Mouse (Mus musculus) intestine, embryonic 14.5 days (tissue): ENCODE results near the gene Ccdc175. TPM values are rescaled to one million over a fixed set of nuclear protein-coding genes. Genes with fewer than 3 reads are reported as not detected.

ENCODE experiments used
- ATAC-seq: fragments of 200-750 bp; cut with Nextera tagmentation; replicated peaks from 2 replicates; pipeline ENCODE4 v1.8.0; 2017; ENCODE audit warnings: low read depth, moderate number of reproducible peaks, moderate TSS enrichment, moderate library complexity; ENCODE audit not compliant: low FRiP score, low TSS enrichment
- DNase-seq: peaks from one replicate; pipeline ENCODE4 v3.0.0-alpha.2; 2018; ENCODE audit warnings: low spot score
- H3K27ac ChIP-seq: fragments of 300-500 bp; sonication (generic); 2 replicates; pipeline ENCODE4 v1.5.1; 2014; ENCODE audit warnings: low read depth, mild to moderate bottlenecking, control low read depth
- H3K27me3 ChIP-seq: fragments of 300-500 bp; sonication (generic); replicated peaks from 2 replicates; pipeline ENCODE4 v1.6.1; 2014; ENCODE audit warnings: low read length, control low read depth; ENCODE audit not compliant: control insufficient read depth, insufficient read depth
- H3K36me3 ChIP-seq: fragments of 300-500 bp; sonication (generic); 2 replicates; pipeline ENCODE4 v1.6.1; 2014; ENCODE audit warnings: low read length, control low read depth; ENCODE audit not compliant: control insufficient read depth, insufficient read depth
- H3K4me1 ChIP-seq: fragments of 300-500 bp; sonication (generic); replicated peaks from 2 replicates; pipeline ENCODE4 v1.6.1; 2014; ENCODE audit warnings: low read length, control low read depth, mixed read lengths; ENCODE audit not compliant: control insufficient read depth, insufficient read depth
- H3K4me2 ChIP-seq: fragments of 300-500 bp; sonication (generic); 2 replicates; pipeline ENCODE4 v1.6.1; 2014; ENCODE audit warnings: low read length
- H3K4me3 ChIP-seq: fragments of 300-500 bp; sonication (generic); 2 replicates; pipeline ENCODE4 v1.5.1; 2014; ENCODE audit warnings: low read depth, low read length, control low read depth, mixed read lengths
- H3K9ac ChIP-seq: fragments of 300-500 bp; sonication (generic); 2 replicates; pipeline ENCODE4 v1.6.1; 2014; ENCODE audit warnings: mild to moderate bottlenecking, low read length
- H3K9me3 ChIP-seq: fragments of 300-500 bp; sonication (generic); 2 replicates; pipeline ENCODE4 v1.6.1; 2016; ENCODE audit warnings: low read length, control low read depth; ENCODE audit not compliant: control insufficient read depth
- WGBS: fragments of 180-500 bp; shearing (Covaris S2); extraction: QIAGEN DNeasy Blood & Tissue Kit; methylation state at CpG from one replicate; pipeline ENCODE4 v1.1.7; 2014; 5-methylcytosine and 5-hydroxymethylcytosine counted together
- polyA plus RNA-seq: library from polyadenylated mRNA; unstranded; fragments of >200 nt; fragmentation: Nextera tagmentation; extraction: Ambion mirVana; gene quantifications from 2 replicates; pipeline ENCODE4 v1.2.1, GENCODE M21; 2014

The Ccdc175 gene
- polyA plus RNA-seq, 1 experiment from 2014 or later: not detected

DNA sequence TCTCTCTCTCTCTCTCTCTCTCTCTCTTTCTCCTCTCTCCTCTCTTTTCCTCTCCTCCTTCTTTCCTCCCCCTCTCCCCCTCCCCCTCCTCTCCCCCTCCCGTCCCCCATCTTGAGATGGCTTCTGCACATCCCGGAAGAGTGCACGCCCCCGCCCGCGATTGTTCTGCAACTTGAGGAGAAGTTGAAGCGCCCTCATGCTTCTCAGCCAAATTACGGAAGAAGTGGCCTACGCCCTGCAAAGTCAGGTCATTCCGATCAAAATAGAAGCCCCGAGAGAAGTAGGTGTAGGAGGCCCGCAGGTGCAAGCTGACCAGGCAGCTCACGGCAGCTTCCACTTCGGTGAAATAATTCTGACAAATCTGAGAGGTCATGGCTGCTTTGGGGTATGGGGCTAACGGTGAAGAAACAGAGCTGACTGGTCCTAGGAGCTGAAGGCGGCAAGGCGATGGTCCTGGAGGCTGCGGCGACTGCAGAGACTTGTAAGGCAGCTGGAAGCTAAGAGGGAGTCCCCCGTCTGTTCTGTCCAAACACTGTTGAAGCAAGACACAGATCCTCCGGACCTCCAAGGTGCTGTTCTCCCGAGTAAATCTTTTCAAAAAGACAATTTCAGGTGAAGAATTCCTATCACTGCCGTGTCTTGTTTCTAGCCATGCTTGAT is 69.0 kb downstream of the Ccdc175 start:
- no peaks in the 10 kb centered on the region for H3K36me3 ChIP-seq
- no peak overlapping the region for H3K4me2 ChIP-seq
- H3K4me3 ChIP-seq: no peak overlapping the region
- H3K27ac ChIP-seq: no peak overlapping the region
- no peaks in the 10 kb centered on the region for H3K9me3 ChIP-seq
- no peaks in the 10 kb centered on the region for H3K27me3 ChIP-seq
- H3K9ac ChIP-seq: no peak overlapping the region
- 68% methylated on average over 23 of the region's 23 CpGs for WGBS
- H3K4me1 ChIP-seq: no peaks in the 10 kb centered on the region
- DNase-seq (no peak), ATAC-seq (no peak)

GRCm38 (mm10) chr12:72115126-72115525 is 69.7 kb downstream of the Ccdc175 start:
- Histone ChIP-seq H3K27ac (no peak overlapping the region), H3K4me1 (no peaks in the 10 kb centered on the region), H3K36me3 (no peaks in the 10 kb centered on the region), H3K4me3 (no peak overlapping the region), H3K27me3 (no peaks in the 10 kb centered on the region), H3K9me3 (no peaks in the 10 kb centered on the region), H3K4me2 (no peak overlapping the region), H3K9ac (no peak overlapping the region)
- no peak for ATAC-seq
- WGBS: 78% methylated on average over 6 of the region's 6 CpGs
- DNase-seq: no peak

DNA sequence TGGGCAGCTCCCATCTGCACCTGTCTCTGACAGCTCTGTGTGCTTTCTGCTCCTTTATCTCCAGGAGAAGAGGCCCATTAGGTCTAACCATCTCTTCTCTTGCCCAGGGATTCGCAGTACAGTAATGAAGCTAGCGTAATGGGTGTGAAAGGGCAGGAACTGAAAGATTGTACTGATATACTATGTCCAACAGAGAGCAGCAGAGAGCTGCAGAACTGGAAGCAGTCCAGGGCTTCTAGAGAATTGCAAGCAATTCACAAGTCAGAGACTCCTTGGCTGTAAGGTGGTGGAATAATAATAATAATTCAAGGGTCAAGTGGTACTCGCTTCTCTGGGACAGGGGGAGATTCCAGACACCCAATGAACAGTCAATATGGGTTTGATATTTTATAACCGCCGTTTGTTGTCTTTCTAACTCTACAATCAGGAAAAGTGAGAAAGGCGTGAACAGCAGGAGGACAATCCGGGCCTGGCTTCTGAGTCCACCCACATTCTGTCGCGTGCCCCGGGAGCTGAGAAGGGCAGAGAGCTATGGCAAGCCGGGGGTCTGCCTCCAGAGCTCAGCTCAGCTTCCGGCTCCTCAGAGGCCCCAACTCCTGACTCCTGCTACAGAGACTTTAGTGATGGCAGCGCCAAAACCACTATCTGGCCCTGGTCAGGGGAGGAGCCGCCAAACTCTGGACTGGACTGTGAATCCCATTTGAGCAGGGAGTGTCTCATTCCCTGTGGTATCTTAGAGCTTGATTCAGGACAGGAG is 80.1 kb downstream of the Ccdc175 start:
- Histone ChIP-seq H3K4me1 (no peaks in the 10 kb centered on the region), H3K27me3 (no peaks in the 10 kb centered on the region), H3K9me3 (no peaks in the 10 kb centered on the region), H3K4me2 (no peak overlapping the region), H3K9ac (no peak overlapping the region), H3K36me3 (peaks cover 19% of the 10 kb centered on the region), H3K4me3 (no peak overlapping the region), H3K27ac (no peak overlapping the region)
- DNase-seq (peak; percentile 76), ATAC-seq (0 out of 2 replicates have a peak, but pooled peaks have one; percentile 47)
- 32% methylated on average over 14 of the region's 14 CpGs for WGBS

DNA sequence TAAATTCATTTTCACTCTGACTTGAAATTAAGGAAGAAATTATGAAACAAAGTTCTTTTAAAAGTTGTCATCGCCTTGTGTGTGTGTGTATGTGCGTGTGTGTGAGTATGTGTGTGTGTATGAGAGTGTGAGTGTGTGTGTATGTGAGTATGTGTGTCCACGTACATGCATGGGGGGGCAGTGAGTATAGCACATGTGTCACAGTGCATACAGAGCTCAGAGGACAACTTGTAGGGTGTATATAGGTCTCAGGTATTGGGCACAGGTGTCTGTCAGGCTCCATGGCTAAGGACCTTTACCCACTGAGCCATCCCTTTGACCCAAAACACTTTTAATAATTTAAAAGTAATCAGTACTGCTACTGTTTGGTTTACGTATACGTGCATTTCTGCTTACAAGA is 80.8 kb downstream of the Ccdc175 start:
- Histone ChIP-seq H3K4me1 (no peaks in the 10 kb centered on the region), H3K4me3 (no peak overlapping the region), H3K4me2 (no peak overlapping the region), H3K9me3 (no peaks in the 10 kb centered on the region), H3K9ac (no peak overlapping the region), H3K27me3 (no peaks in the 10 kb centered on the region), H3K36me3 (peaks cover 26% of the 10 kb centered on the region), H3K27ac (no peak overlapping the region)
- ATAC-seq: 0 out of 2 replicates have a peak, but pooled peaks have one; percentile 43
- DNase-seq: no peak
- 82% methylated on average over 5 of the region's 5 CpGs for WGBS

- no peak for DNase-seq
- Histone ChIP-seq H3K4me2 (no peak overlapping the region), H3K4me1 (no peaks in the 10 kb centered on the region), H3K9me3 (no peaks in the 10 kb centered on the region), H3K9ac (no peak overlapping the region), H3K36me3 (peaks cover 31% of the 10 kb centered on the region), H3K27ac (no peak overlapping the region), H3K27me3 (no peaks in the 10 kb centered on the region), H3K4me3 (no peak overlapping the region)
- ATAC-seq: no peak
- WGBS: 86% methylated on average over 6 of the region's 6 CpGs
These were observed 82.1 kb downstream of the Ccdc175 start for GRCm38 (mm10) chr12:72102776-72103175.

DNA sequence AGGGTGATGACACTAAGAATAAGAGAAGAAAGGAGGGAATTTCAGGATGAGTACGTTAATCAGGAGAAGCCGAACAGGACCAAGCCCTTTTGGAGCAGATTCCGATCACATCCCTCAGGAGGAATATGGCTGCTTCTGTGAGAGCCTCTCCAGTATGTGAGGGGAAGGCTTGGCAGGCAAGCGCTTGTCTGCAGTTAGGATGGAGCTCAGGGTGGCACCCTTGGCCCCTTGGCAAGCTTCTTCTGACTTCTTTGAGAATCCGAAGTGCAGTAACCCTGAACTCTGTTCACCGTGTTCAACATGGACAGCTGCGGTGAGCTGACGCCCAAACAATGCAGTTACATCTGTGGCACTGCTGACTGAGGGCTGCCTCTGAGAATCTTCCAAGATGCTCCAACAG is 87.9 kb downstream of the Ccdc175 start:
- DNase-seq (no peak), ATAC-seq (no peak)
- Histone ChIP-seq H3K27ac (no peak overlapping the region), H3K4me3 (no peak overlapping the region), H3K36me3 (peaks cover 85% of the 10 kb centered on the region), H3K4me2 (no peak overlapping the region), H3K4me1 (no peaks in the 10 kb centered on the region), H3K27me3 (no peaks in the 10 kb centered on the region), H3K9me3 (no peaks in the 10 kb centered on the region), H3K9ac (no peak overlapping the region)
- 97% methylated on average over 8 of the region's 8 CpGs for WGBS

DNA sequence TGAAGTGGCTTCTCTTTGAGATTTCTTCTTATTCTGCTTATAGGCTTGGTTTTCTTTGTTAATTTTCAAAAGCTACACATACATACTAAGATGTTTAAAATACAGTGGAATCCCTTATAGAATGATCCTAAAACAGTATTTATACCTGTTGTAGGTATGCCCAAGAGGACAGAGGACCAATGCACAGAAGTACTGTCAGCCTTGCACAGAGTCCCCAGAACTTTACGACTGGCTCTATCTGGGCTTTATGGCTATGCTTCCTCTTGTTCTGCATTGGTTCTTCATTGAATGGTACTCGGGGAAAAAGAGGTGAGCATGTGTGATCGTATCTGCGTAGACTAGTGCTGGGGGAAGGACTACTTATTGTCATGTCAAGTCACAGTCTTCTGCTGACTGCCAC is 95.0 kb downstream of the Ccdc175 start:
- no peak overlapping the region for H3K9ac ChIP-seq
- no peaks in the 10 kb centered on the region for H3K9me3 ChIP-seq
- peaks cover 7% of the 10 kb centered on the region for H3K4me1 ChIP-seq
- H3K27ac ChIP-seq: no peak overlapping the region
- DNase-seq (no peak), ATAC-seq (no peak)
- H3K27me3 ChIP-seq: no peaks in the 10 kb centered on the region
- 89% methylated on average over 4 of the region's 4 CpGs for WGBS
- H3K4me3 ChIP-seq: no peak overlapping the region
- no peak overlapping the region for H3K4me2 ChIP-seq
- H3K36me3 ChIP-seq: peaks cover 46% of the 10 kb centered on the region

DNA sequence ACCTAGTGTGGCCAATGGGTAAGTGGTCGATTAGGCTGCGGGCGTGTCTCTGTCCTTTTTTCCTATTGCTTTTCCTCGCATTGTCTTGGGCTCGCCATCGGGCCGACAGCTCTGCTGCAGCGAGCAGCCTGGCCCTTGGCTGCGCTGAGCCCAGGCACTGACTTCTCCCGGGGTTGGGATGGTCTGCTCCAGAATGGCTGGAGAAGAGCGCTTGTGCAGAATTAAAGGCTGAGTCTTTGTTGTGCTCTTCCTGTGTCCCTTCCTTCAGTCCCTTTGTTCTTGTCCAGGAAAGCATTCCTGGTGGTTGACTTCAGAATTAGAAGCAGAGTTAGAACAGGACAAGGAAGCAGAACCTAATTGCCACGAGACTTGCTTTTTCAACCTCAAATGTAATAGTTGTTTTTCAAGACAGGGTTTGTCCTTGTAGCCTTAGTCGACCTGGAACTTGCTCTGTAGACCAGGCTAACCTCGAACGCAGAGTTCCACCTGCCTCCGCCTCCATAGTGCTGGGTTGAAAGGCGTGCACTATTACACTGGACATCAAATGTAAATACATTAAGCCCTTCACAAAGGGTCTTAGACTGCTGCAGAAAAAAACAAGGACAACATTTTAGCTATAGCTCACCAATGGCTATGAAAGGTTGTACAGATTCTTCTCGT is 98.5 kb downstream of the Ccdc175 start:
- no peaks in the 10 kb centered on the region for H3K9me3 ChIP-seq
- H3K27ac ChIP-seq: peak overlapping the region; percentile 94
- H3K4me3 ChIP-seq: peak overlapping the region; percentile 73
- 3% methylated on average over 18 of the region's 18 CpGs for WGBS
- peak overlapping the region; percentile 86 for H3K4me2 ChIP-seq
- no peaks in the 10 kb centered on the region for H3K27me3 ChIP-seq
- H3K9ac ChIP-seq: peak overlapping the region; percentile 72
- H3K36me3 ChIP-seq: peaks cover 13% of the 10 kb centered on the region
- H3K4me1 ChIP-seq: peaks cover 21% of the 10 kb centered on the region
- ATAC-seq (no peak), DNase-seq (no peak)
